In genomic region chr19:31064740-31065139, GRCm38 (mm10) we compare ENCODE assay signal across 24 mouse cellular contexts. TPM values are rescaled to one million over a fixed set of nuclear protein-coding genes. Genes with fewer than 3 reads are reported as not detected.
DNase-seq lines count a peak whose midpoint lies in the region; ATAC-seq and TF ChIP-seq lines count a peak whose summit lies in the region.
"Had no signal": no experiment of that assay in that cellular context is flagged by ENCODE, and none has a peak within 500 bp of the region (broad histone marks: within the 10 kb centered on the region; RNA-seq: fewer than 3 reads in every experiment).

No protein-coding gene starts in this region.

- H3K4me1 ChIP-seq in ES-Bruce4 (ENCODE audit: control insufficient read depth, insufficient read depth, low read length) = no peaks in the 10 kb centered on the region
- H3K4me1 ChIP-seq in heart, embryonic 15.5 days (replicated peaks) = no peaks in the 10 kb centered on the region
- H3K4me1 ChIP-seq: forebrain, embryonic 13.5 days; limb, embryonic 13.5 days; liver, embryonic 12.5 days; midbrain, embryonic 12.5 days had no signal

- TF ChIP-seq EP300 in ES-Bruce4 (IDR thresholded peaks at IDR 0.05; ENCODE audit: insufficient read depth, low read depth, low read length) = 0 out of 2 replicates have a peak, but pooled peaks have one; percentile 12

- H3K9ac ChIP-seq in ES-Bruce4 (ENCODE audit: low read depth, poor library complexity, severe bottlenecking) = no peak overlapping the region
- no peak overlapping the region for H3K9ac ChIP-seq in heart, embryonic 15.5 days
- H3K9ac ChIP-seq: forebrain, embryonic 13.5 days; hindbrain, embryonic 14.5 days; limb, embryonic 13.5 days; liver, embryonic 12.5 days; liver, postnatal 0 days; midbrain, embryonic 12.5 days had no signal

- H3K4me3 ChIP-seq in gastrocnemius, adult 2 months = peak overlapping the region; percentile 17; the same call in 1 of the 2 replicates
- H3K4me3 ChIP-seq in ES-Bruce4 (ENCODE audit: low read depth, low read length) = no peak overlapping the region
- H3K4me3 ChIP-seq in heart, embryonic 15.5 days = no peak overlapping the region
- H3K4me3 ChIP-seq: forebrain, embryonic 13.5 days; limb, embryonic 13.5 days; liver, embryonic 12.5 days; midbrain, embryonic 12.5 days had no signal

- intact Hi-C loops in gastrocnemius, adult 2 months (cut with DNase I) = no loop called here

- H3K27me3 ChIP-seq in ES-Bruce4 (ENCODE audit: control insufficient read depth, insufficient read depth, low read length, poor library complexity, severe bottlenecking) = no peaks in the 10 kb centered on the region
- no peaks in the 10 kb centered on the region for H3K27me3 ChIP-seq in heart, embryonic 15.5 days
- H3K27me3 ChIP-seq: forebrain, embryonic 13.5 days; limb, embryonic 13.5 days; liver, embryonic 12.5 days had no signal

- TF ChIP-seq CTCF in gastrocnemius, adult 2 months (IDR thresholded peaks at IDR 0.05) = no peak
- TF ChIP-seq CTCF in ES-Bruce4 (IDR thresholded peaks at IDR 0.05; ENCODE audit: low read depth, low read length) = no peak

- H3K36me3 ChIP-seq in ES-Bruce4 (ENCODE audit: control insufficient read depth, insufficient read depth, low read length, poor library complexity, severe bottlenecking) = no peaks in the 10 kb centered on the region
- no peaks in the 10 kb centered on the region for H3K36me3 ChIP-seq in heart, embryonic 15.5 days
- H3K36me3 ChIP-seq: limb, embryonic 13.5 days; liver, embryonic 12.5 days; midbrain, embryonic 12.5 days had no signal

- no peaks in the 10 kb centered on the region for H3K9me3 ChIP-seq in ES-Bruce4 (replicated peaks; ENCODE audit: control insufficient read depth, insufficient read depth, low read length, poor library complexity, severe bottlenecking)
- H3K9me3 ChIP-seq in heart, embryonic 15.5 days (replicated peaks) = no peaks in the 10 kb centered on the region
- H3K9me3 ChIP-seq: forebrain, embryonic 13.5 days; limb, embryonic 13.5 days; liver, embryonic 12.5 days; midbrain, embryonic 12.5 days had no signal

- TF ChIP-seq POLR2A in ES-Bruce4 (IDR thresholded peaks at IDR 0.05; ENCODE audit: insufficient read depth, low read length) = no peak

- DNase-seq in gastrocnemius, adult 2 months = no peak
- no peak for DNase-seq in gastrocnemius, postnatal 10 days
- DNase-seq in heart, adult 9 months (ENCODE audit: low spot score in 2 of 2) = peak; percentile 13 to 19
- DNase-seq in urinary bladder, adult 2 months (ENCODE audit: low spot score) = no peak
- DNase-seq: adrenal gland, postnatal 10 days; cerebellum, adult 8-10 months; cerebellum, postnatal 25 days; gastrocnemius, postnatal 25 days; kidney, adult 11 months; kidney, postnatal 14 days; liver, postnatal 0 days; lung, postnatal 36 days; thymus, adult 2 months; thymus, postnatal 4 days had no signal

- peak overlapping the region; percentile 50; the same call in 1 of the 2 replicates for H3K27ac ChIP-seq in gastrocnemius, adult 2 months
- H3K27ac ChIP-seq in ES-Bruce4 (ENCODE audit: insufficient read depth, low read length) = no peak overlapping the region
- H3K27ac ChIP-seq in heart, embryonic 15.5 days = peak overlapping the region; percentile 67
- H3K27ac ChIP-seq: forebrain, embryonic 13.5 days; hindbrain, embryonic 14.5 days; limb, embryonic 13.5 days; liver, embryonic 12.5 days; midbrain, embryonic 12.5 days had no signal

- WGBS in heart, embryonic 15.5 days = 52% methylated on average over 1 of the region's 1 CpGs

- no peak overlapping the region for H3K4me2 ChIP-seq in heart, embryonic 15.5 days
- H3K4me2 ChIP-seq: forebrain, embryonic 13.5 days; hindbrain, embryonic 14.5 days; limb, embryonic 13.5 days; liver, embryonic 12.5 days; midbrain, embryonic 12.5 days had no signal

- ATAC-seq in heart, embryonic 15.5 days (replicated peaks; ENCODE audit: insufficient number of reproducible peaks, insufficient read depth, low FRiP score, low read depth) = no peak
- no peak for ATAC-seq in CD4-positive, CD25-positive, alpha-beta regulatory T cell, adult 4 months
- no peak for ATAC-seq in megakaryocyte-erythroid progenitor cell, adult 5-6 weeks (replicated peaks; ENCODE audit: low FRiP score, low TSS enrichment, poor library complexity, severe bottlenecking)
- ATAC-seq: forebrain, embryonic 13.5 days; inflammation-experienced regulatory T-cells, adult 6 months; liver, embryonic 12.5 days; liver, postnatal 0 days had no signal

RNA-seq across cellular contexts. Expression of gene Cstf2t, which starts 17.9 kb away (rescaled TPM):
- total RNA-seq in gastrocnemius, adult 2 months (2021) = 10 to 100 TPM; 17.0 to 22.1 TPM
- 10 to 100 TPM; 22.6 to 24.0 TPM for total RNA-seq in gastrocnemius, postnatal 10 days (2021)
- polyA plus RNA-seq in ES-Bruce4 (2011; ENCODE audit: insufficient read depth, insufficient read length, low read depth, missing spikeins) = 24.9 and 26.4 TPM in 2 replicates
- polyA plus RNA-seq in heart, embryonic 15.5 days (2015; fragmentation: Nextera tagmentation; extraction: Ambion mirVana) = 37.0 and 37.6 TPM in 2 replicates
- polyA plus RNA-seq in urinary bladder, adult 2 months (2012; rRNA removed) = 19.5 and 20.9 TPM in 2 replicates
- polyA plus RNA-seq in CD4-positive, CD25-positive, alpha-beta regulatory T cell, adult 4 months (2017; shearing (Covaris generic)) = 10 to 100 TPM; 15.3 to 16.0 TPM
- total RNA-seq in megakaryocyte-erythroid progenitor cell, adult 5-6 weeks (2014; fragmentation: Nextera tagmentation) = 14.9 and 16.7 TPM in 2 replicates
- total RNA-seq in megakaryocyte-erythroid progenitor cell, adult 5-6 weeks (2017) = 28.4 and 32.6 TPM in 2 replicates

Comparison
In these comparisons a context has a peak if more than half of its experiments do, and no peak if none do; other contexts are left out.
1. DNase-seq: peak in heart, adult 9 months (2 of 2); none in gastrocnemius, adult 2 months (single experiment), gastrocnemius, postnatal 10 days (single experiment) and urinary bladder, adult 2 months (single experiment).